Mouse (Mus musculus) kidney, adult 2 months (tissue): ENCODE measurements at regions not wholly inside any gene's neighbourhood (a gene's known extent, or its start where the extent isn't known, plus 50 kb on each side); places are given as distances from the start of the nearest gene placed in this dataset.

Experiments used
- CTCF ChIP-seq: fragments of 200-500 bp; conservative IDR thresholded peaks from 2 replicates; pipeline ENCODE4 v1.5.1; 2011; ENCODE audit warnings: low read depth, mild to moderate bottlenecking, control low read depth, low read length, moderate library complexity, mixed read lengths; ENCODE audit not compliant: insufficient read depth, insufficient read length
- POLR2A ChIP-seq: fragments of 200-500 bp; IDR thresholded peaks from one replicate; pipeline ENCODE4 v1.6.1; 2011; ENCODE audit warnings: low read depth, low read length, control low read depth

DNA sequence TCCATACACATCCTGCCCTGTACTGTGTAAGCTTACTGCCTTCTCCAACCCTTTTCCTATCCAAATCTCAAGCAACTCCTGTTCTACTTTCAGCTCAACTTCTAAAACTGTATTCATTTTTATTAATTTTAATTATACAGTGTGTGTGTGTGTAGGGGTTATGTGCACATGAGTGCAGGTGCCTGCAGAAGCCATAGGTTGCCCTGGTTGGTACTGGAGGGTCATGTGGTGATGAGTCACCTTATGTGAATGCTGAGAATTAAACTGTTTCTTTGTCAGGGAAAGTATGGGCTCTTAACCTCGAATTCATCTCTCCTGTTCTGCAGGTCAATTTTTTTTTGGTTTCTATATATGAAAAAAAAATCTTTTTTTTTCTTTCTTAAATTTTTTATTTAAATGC is 117.0 kb upstream of the Ube2e1 start:
- TF ChIP-seq CTCF (no peak), POLR2A (no peak)
